Mouse (Mus musculus) mouse trophoblast stem cell (cell line): ENCODE measurements around the gene 1700022I11Rik.

Experiments
- in situ Hi-C, 2 experiments: fragments of 300-500 bp; cut with MseI, MboI; formaldehyde crosslinking; loops; 2 replicates in 1 of 2; 3 replicates in 1 of 2; pipeline ENCODE4 v1.15.1; 2025

Gene 1700022I11Rik

GRCm38 (mm10) chr4:43001272-43001671, 31.9 kb downstream of the 1700022I11Rik start:
- in situ Hi-C loops = no loop called here

DNA sequence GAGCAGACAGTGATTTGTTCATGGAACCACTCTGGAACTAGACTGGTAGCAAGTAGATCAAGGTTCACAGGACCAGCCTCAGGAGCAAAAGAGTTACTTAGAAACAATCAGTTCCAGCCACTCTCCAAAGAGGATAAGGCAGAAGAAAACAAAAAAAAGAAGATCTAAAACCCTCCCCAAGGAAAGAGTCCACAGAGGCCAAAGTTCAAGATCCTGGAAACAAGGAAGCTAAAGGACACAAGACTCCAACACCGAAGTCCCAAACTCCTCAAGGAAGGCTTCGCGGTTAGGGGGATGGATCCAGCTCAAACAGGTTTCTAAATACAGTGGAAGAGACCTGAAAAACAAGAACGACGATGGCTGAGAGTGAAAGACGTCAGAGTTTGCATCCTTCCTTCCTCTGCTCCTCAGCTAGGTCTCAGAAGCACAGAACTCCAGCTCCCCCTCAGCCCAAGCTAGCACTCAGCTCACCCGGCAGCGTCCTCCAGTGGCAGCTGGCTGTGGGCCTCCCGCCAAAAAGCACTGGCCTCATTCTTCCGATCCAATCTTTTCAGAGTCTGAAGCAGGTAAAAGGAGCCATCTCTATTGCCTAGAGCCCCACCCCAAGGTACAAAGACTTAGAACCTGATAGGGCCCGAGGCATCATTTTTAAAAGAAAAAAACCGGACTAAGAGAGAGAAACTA, 33.5 kb downstream of the 1700022I11Rik start:
- in situ Hi-C loops = no loop called here

DNA sequence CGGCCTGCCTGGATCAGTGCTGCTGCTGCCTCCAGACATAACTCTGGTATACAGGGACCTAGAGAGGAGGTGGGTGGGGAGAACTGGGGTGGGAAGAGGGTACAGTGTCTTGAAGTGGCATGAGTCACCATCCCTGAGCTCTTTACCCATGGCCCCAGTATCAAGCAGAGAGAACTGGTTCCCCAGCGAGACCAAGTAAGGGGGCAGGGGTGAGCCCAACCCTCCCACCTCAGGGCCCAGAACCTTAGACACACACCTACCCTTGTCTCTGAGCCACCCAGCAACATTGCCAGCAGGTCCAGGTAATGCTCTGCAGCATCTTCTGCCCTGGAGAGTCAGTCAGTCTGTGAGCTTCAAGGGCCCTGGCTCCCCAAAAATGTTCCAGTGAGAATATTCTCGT, 35.5 kb downstream of the 1700022I11Rik start:
- in situ Hi-C loops = no loop called here

DNA sequence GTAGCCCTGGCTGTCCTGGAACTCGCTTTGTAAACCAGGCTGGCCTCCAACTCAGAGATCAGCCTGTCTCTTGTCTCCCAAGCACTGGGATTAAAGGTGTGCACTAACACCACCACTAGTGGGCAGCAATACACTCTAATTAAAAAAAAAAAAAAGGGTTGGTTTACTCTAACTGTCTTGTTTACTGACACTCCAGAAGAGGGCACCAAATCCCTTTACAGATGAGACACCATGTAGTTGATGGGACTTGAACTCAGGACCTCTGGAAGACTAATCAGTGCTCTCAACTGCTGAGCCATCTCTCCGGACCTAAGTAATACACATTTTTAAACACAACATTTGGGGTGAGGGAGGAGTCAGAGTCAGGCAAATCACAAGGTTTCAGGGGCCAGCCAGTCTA, 36.4 kb downstream of the 1700022I11Rik start:
- in situ Hi-C loops = no loop called here

DNA sequence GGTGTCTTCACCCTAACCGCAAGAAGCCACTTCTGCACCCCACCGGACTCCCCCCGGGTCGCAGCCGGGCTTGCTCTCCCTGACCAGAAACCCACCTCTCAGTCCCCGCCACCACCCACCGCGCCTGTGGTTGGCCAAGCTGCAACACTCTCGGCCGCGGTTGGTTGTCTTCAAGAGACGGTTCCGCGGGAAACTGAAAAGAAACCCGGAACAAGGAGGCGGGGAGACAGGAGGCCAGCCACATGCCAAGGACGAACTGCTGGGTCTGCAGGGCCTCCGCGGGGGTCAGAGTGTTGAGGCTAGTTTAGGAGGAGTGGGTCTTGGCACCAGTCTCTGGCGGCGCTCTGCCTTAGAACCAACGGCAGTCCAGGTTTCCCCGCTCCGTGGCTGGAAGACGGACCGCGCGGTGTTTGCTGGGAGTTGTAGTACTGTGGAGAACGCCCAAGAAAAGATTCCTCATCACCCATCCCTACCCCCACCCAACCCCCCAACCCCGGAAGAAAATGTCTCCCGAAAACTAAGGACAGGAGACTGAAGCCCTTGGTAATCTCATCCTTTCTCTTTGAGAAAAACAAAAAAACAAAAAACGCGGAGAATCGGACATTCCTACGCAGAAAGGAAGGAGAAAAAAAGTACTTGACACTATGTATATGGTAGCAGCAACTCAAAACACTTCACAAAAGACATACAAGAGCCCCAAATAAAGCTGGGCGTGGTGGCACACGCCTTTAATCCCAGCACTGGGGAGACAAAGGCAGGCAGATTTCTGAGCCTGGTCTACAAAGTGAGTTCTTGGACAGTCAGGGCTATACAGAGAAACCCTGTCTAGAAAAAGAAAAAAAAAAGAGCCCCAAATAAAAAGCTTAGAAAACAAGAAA, 41.0 kb downstream of the 1700022I11Rik start, which contains the start of gene Fancg:
Gene Fancg, minus strand, starts transcription at position 346 of the 878 bp plus-strand sequence.
- in situ Hi-C loops = no loop called here

- in situ Hi-C loops = no loop called here
Measured at GRCm38 (mm10) chr4:43012091-43012490, 42.7 kb downstream of the 1700022I11Rik start.

GRCm38 (mm10) chr4:43018156-43018555, 48.8 kb downstream of the 1700022I11Rik start:
- in situ Hi-C loops = no loop called here

DNA sequence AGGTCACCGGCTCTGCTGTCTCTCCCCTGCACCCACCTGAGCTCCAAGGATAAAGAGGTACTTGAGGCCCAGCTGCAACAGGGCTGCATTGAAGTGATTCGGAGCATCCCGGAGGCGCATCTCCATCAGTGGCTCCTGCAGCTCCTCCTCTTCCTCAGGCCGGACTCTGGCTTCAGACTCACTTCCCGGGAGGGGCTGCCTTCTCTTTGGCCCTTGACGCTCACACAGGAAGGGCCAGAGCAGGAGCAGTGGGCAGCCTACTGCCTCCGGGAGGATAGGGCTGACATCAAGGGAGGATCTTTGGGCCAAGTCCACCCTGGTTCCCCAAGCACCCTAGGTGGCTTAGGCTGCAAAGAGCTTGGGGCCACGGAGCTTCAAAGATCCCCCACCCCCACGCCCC, 49.8 kb downstream of the 1700022I11Rik start:
- in situ Hi-C loops = no loop called here

DNA sequence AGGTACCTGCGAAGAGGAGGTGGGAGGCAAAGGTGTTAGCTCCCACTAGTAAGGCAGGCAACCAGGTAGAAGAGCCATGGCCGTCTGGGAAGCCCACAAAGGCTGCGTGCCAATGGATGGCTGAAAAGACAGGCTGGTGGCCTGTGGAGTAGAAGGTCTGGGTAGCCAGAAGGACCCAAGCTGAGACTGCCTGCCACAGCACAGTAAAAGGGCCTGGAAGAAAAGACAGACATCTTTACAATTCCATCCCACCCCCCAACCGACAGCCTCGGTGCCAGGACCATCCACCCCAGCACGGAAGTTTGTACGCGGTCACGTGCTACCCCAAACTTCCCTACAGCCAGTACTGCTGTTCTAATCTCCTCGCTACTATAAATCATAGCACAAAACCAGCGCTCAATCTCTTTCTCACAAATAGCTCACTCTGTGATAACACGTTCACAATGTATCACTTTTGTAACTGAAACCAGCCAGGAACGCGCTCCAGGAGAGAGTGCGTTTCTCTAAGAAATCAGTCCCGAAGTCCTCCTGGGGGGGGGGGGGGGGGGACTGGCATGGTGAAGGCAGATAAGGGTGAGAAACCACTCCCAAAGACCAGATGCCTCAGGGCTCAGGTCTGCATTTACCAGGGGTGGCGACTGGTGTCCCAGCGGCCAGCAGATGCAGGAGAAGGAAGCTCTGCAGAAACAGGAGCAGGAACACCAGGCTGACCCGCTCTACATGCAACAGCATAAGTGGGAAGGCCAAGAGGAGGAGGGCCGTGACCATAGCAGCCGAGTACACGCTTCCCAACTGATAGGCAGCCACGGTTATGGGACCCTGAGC, 50.4 kb downstream of the 1700022I11Rik start:
- in situ Hi-C loops = no loop called here

DNA sequence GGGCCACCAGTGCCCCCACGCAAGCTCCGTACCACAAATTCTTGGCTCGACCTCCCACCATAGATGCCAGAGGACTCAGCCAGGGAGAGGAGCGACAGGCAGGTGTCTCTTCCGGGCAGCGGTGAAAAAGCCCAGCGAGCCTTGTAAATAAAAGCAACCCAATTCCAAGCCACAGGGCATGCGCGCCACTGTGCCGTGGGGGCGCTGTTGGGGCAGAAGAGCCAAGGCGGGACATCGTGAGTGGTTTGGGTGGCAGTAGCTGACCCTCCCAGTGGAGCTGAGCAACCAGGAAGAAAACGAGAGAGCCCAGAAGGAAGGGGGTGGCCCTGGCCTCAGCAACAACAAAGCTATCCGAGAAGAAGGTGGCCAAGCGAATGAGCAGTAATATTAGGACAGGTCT, 51.5 kb downstream of the 1700022I11Rik start:
- in situ Hi-C loops = no loop called here

DNA sequence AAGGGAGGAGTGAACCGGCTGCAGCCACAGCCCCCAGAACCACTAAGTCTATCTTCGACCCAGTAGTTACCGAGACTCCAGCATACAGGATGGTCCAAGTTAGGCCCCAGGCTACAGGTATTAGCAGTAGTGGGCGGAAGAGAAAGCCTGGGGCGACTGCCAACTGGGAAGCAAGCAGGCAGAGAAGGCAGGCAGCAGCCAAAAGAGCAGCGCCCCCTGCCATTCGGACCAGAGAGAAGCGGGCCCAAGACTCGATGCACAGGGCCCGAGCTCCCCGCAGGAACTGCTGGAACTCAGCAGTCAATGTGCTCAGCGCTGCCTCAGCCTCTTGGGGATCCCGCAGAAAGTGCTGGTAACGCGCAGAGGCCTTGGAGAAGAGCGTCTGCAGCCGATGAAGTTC, 51.9 kb downstream of the 1700022I11Rik start:
- in situ Hi-C loops = no loop called here

- in situ Hi-C loops = no loop called here
Measured at GRCm38 (mm10) chr4:43024673-43025072, 55.3 kb downstream of the 1700022I11Rik start.

GRCm38 (mm10) chr4:43025084-43025960, 55.9 kb downstream of the 1700022I11Rik start, which contains the start of gene Pigo:
Gene Pigo, minus strand, starts transcription at chr4:43025819.
- in situ Hi-C loops = no loop called here

DNA sequence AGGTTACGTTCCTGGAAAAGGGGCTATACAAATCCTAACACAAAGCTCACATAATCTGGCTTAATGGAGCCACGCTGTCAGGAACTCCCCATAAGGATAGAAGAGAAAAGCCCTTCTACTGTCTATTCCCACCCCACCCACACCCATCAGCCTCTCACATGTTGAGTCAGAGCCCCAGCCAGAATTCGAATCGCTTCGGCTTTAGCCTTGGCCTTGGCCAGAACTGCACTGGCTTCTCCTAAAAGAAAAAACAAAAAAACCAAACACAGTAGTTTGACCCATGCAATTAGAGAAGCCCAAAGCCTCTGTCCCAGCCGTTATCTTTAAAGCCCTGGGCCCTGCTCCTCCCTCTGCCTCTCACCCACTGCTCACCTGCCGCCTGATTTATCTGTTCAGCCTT, 59.7 kb downstream of the 1700022I11Rik start:
- in situ Hi-C loops = no loop called here

DNA sequence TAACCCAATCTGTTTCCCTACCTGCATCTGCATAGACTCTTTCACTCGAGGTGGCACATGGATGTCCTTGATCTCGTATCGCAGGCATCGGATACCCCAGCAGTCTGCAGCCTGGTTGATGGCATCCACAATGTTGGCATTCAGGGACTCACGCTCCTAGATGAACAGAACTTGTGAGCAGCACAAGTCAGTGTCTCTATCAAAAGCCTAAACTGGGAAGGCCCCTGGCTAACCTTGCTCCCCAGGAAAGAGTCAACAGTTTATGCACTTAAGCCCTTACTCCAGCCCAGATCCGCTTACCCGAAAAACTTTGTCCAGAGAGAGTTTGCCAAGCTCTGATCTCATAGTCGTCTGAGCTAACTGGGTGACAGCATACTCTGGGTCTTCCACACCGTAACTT, 60.3 kb downstream of the 1700022I11Rik start:
- in situ Hi-C loops = no loop called here

GRCm38 (mm10) chr4:43030352-43030751, 60.9 kb downstream of the 1700022I11Rik start:
- in situ Hi-C loops = no loop called here

DNA sequence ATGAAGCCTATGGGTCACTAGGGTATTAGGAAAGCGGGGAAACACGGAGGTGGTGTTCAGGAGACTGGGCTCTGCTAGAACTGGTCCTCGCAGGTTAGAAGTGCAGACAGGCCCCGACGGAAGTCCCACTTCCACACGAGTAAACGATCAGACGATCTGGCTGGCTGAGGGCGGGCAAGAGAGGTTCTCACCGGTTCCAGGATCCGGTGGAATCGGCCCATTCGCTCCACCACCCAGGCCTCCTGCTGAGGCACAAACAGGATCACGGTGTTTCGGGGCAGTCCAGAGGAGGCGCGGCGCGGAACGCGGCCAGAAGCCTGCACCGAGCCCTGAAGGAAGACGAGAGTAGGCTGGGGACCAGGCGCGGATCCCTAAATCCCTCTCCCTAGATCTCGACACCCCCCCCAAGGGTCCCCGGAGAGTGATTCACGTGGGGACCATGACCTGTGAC, 61.4 kb downstream of the 1700022I11Rik start:
- in situ Hi-C loops = no loop called here

DNA sequence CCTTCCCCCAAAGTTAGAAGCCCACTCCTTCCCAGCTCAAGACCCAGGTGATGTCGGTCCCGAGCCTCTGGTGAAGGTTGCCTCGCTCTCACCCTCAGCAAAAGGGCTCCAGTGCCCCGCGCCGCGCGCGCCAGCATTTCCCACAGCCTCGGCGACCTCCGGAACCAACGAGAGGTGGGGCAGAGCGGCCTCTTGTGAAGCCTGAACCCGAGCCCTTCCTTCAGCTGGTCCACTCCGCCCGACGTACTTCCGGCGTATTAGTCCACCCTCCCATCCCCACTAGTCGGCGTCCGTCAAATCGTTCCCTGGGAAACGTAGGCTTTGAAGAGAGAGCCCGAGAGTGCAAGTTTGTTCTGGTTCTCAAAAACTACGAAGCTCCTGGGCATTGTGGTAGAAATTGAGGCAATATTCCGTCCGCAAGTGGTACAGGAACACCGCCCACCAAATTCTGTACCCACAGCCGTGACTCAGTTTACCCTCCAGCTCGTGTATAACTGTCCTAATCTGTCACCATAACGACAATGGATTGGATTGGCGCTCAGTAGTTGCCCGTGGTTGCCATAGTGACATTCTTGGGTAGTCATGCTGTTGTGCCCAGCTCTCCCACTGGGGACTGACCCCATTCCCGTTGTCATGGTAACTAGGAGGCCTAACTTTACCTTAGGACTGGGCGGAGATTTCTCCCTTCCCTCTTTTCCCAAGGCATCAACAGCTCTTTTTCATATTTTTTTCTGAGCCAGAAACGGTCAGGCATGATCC, 62.0 kb downstream of the 1700022I11Rik start, which contains the start of gene Stoml2:
Gene Stoml2, minus strand, starts transcription at position 474 of the 759 bp plus-strand sequence.
- in situ Hi-C loops = no loop called here

GRCm38 (mm10) chr4:43032501-43032900, 63.1 kb downstream of the 1700022I11Rik start:
- in situ Hi-C loops = no loop called here
